ENCODE assay signal across 8 mouse cellular contexts in the genomic region with DNA sequence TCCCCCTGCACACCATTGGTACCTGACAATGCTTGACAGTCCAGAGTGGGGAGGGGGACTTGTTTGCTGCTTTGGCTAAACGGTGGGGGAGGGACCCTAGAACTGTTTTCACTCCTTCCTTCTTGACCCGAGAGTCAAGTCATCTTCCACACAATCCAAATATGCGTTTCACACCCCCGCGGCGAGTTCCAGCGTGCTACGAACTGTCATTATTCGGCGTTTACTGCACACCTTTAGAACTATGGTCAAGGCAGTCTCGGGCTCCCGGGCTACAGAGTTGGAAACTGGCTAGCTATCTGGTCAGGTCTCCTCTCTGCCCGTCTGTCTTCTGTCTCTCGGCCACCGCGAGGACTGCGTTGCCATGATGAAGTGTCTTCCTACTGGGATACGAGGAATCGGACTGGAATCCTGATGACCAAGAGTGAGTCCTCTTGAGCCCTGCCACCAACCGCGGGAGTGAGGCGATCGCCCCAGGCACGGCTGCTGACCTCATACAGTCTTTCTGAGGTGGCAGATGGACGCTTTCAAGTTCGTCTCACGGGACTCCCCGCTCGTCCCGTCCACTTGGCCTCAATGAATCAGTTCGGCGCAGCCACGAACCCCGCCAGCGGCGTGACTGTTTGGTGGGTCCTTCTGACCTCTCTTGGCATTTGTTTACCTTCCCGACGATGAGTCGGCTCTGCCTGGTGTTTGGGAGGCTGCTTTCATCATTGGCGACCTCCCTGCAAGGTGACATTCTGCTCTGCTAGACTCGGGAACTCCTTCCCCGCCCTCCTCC. TPM values are rescaled to one million over a fixed set of nuclear protein-coding genes. Genes with fewer than 3 reads are reported as not detected.
DNase-seq lines count a peak whose midpoint lies in the region; ATAC-seq and TF ChIP-seq lines count a peak whose summit lies in the region.

No protein-coding gene starts in this region.

- peak overlapping the region; percentile 97 for H3K9ac ChIP-seq in hindbrain, embryonic 16.5 days (ENCODE audit: low read depth, low read length)
- peak overlapping the region; percentile 92 for H3K9ac ChIP-seq in midbrain, embryonic 12.5 days (replicated peaks)

- peak; percentile 43 for DNase-seq in kidney, adult 2 months
- DNase-seq in kidney, adult 9 months: no peak
- DNase-seq in T-cell, adult 2 months (ENCODE audit: low spot score): peak; percentile 10
- no peak for DNase-seq in limb, embryonic 10.5 days (ENCODE audit: low spot score)
- peak; percentile 57 for DNase-seq in testis, postnatal 14 days (ENCODE audit: low spot score)

- peaks cover 3% of the 10 kb centered on the region; the same call in 1 of the 2 replicates for H3K4me1 ChIP-seq in kidney, adult 2 months (ENCODE audit: control insufficient read depth, insufficient read depth, low read length)
- H3K4me1 ChIP-seq in erythroblast, embryonic 14.5 days (ENCODE audit: control insufficient read depth): peaks cover 67% of the 10 kb centered on the region
- peaks cover 13% of the 10 kb centered on the region for H3K4me1 ChIP-seq in hindbrain, embryonic 16.5 days (ENCODE audit: control insufficient read depth, insufficient read depth, low read depth, low read length)
- H3K4me1 ChIP-seq in limb, embryonic 10.5 days: peaks cover 22% of the 10 kb centered on the region
- H3K4me1 ChIP-seq in midbrain, embryonic 12.5 days: peaks cover 21% of the 10 kb centered on the region

- TF ChIP-seq CTCF in kidney, adult 2 months (conservative IDR thresholded peaks at IDR 0.05; ENCODE audit: insufficient read depth, insufficient read length, low read depth, low read length): no peak

- peak overlapping the region; percentile 99 for H3K4me2 ChIP-seq in hindbrain, embryonic 16.5 days (ENCODE audit: low read length)
- H3K4me2 ChIP-seq in midbrain, embryonic 12.5 days (replicated peaks): peak overlapping the region; percentile 91

- H3K27me3 ChIP-seq in kidney, adult 2 months (replicated peaks; ENCODE audit: control insufficient read depth, insufficient read depth, low read length): no peaks in the 10 kb centered on the region
- no peaks in the 10 kb centered on the region for H3K27me3 ChIP-seq in erythroblast, embryonic 14.5 days (ENCODE audit: control insufficient read depth)
- no peaks in the 10 kb centered on the region for H3K27me3 ChIP-seq in hindbrain, embryonic 16.5 days (replicated peaks; ENCODE audit: control insufficient read depth, insufficient read depth, low read length)
- peaks cover 21% of the 10 kb centered on the region for H3K27me3 ChIP-seq in limb, embryonic 10.5 days (ENCODE audit: low read depth, poor library complexity, severe bottlenecking)
- H3K27me3 ChIP-seq in midbrain, embryonic 12.5 days: no peaks in the 10 kb centered on the region

- H3K27ac ChIP-seq in kidney, adult 2 months (ENCODE audit: insufficient read depth, low read depth, low read length): peak overlapping the region; percentile 49
- peak overlapping the region; percentile 80 for H3K27ac ChIP-seq in hindbrain, embryonic 16.5 days (ENCODE audit: low read depth, low read length)
- H3K27ac ChIP-seq in limb, embryonic 10.5 days: peak overlapping the region; percentile 91
- H3K27ac ChIP-seq in midbrain, embryonic 12.5 days (replicated peaks): peak overlapping the region; percentile 84

- no peak; the same call in none of the 2 replicates for ATAC-seq in hindbrain, embryonic 16.5 days
- peak; percentile 21 for ATAC-seq in midbrain, embryonic 12.5 days (ENCODE audit: low FRiP score, low read depth)

- no peaks in the 10 kb centered on the region for H3K9me3 ChIP-seq in erythroblast, embryonic 14.5 days (ENCODE audit: control insufficient read depth, low read length)
- H3K9me3 ChIP-seq in hindbrain, embryonic 16.5 days (ENCODE audit: control insufficient read depth, low read length): no peaks in the 10 kb centered on the region
- H3K9me3 ChIP-seq in limb, embryonic 10.5 days (replicated peaks): no peaks in the 10 kb centered on the region
- no peaks in the 10 kb centered on the region for H3K9me3 ChIP-seq in midbrain, embryonic 12.5 days

- no peak for TF ChIP-seq POLR2A in kidney, adult 2 months (IDR thresholded peaks at IDR 0.05; ENCODE audit: low read depth, low read length)

- peak overlapping the region; percentile 65 for H3K4me3 ChIP-seq in kidney, adult 2 months (ENCODE audit: insufficient read depth, low read depth, low read length)
- H3K4me3 ChIP-seq in erythroblast, embryonic 14.5 days (replicated peaks): peak overlapping the region; percentile 99
- H3K4me3 ChIP-seq in hindbrain, embryonic 16.5 days (ENCODE audit: low read length): peak overlapping the region; percentile 92
- peak overlapping the region; percentile 74 for H3K4me3 ChIP-seq in limb, embryonic 10.5 days
- peak overlapping the region; percentile 87 for H3K4me3 ChIP-seq in midbrain, embryonic 12.5 days

- WGBS in kidney, adult 2 months: under 1% methylated on average over 42 of the region's 42 CpGs
- under 1% methylated on average over 42 of the region's 42 CpGs for WGBS in hindbrain, embryonic 16.5 days
- WGBS in limb, embryonic 10.5 days: under 1% methylated on average over 42 of the region's 42 CpGs
- under 1% methylated on average over 42 of the region's 42 CpGs for WGBS in midbrain, embryonic 12.5 days

- no peaks in the 10 kb centered on the region for H3K36me3 ChIP-seq in kidney, adult 2 months (ENCODE audit: control insufficient read depth, insufficient read depth, low read length)
- peaks cover 64% of the 10 kb centered on the region for H3K36me3 ChIP-seq in erythroblast, embryonic 14.5 days (ENCODE audit: control insufficient read depth)
- H3K36me3 ChIP-seq in hindbrain, embryonic 16.5 days (ENCODE audit: control insufficient read depth, insufficient read depth, low read length): no peaks in the 10 kb centered on the region
- H3K36me3 ChIP-seq in limb, embryonic 10.5 days: peaks cover 11% of the 10 kb centered on the region
- H3K36me3 ChIP-seq in midbrain, embryonic 12.5 days: 0 out of 2 replicates have a peak, but pooled peaks cover 3% of the 10 kb centered on the region

RNA-seq across cellular contexts. Expression of gene Yod1, which starts 0.4 kb away (rescaled TPM):
- polyA plus RNA-seq in kidney, adult 2 months (2012; rRNA removed): 1.2 and 1.3 TPM in 2 replicates
- 0.54 and 0.58 TPM in 2 replicates for polyA plus RNA-seq in erythroblast, embryonic 14.5 days (2012)
- polyA plus RNA-seq in hindbrain, embryonic 16.5 days (2015; fragmentation: Nextera tagmentation; extraction: Ambion mirVana): 12.4 and 15.2 TPM in 2 replicates
- 6.0 and 8.2 TPM in 2 replicates for polyA plus RNA-seq in limb, embryonic 10.5 days (2016; fragmentation: Nextera tagmentation; extraction: Ambion mirVana)
- polyA plus RNA-seq in midbrain, embryonic 12.5 days (2016; fragmentation: Nextera tagmentation; extraction: Ambion mirVana): 22.2 and 22.4 TPM in 2 replicates

RNA-seq across cellular contexts. Expression of gene Gm29427, which starts 1.1 kb away (rescaled TPM):
- polyA plus RNA-seq in kidney, adult 2 months (2012; rRNA removed): not detected in 2 replicates
- polyA plus RNA-seq in erythroblast, embryonic 14.5 days (2012): not detected in 2 replicates
- polyA plus RNA-seq in hindbrain, embryonic 16.5 days (2015; fragmentation: Nextera tagmentation; extraction: Ambion mirVana): 0.20 TPM in 1 of 2 replicates, not detected in the other
- polyA plus RNA-seq in limb, embryonic 10.5 days (2016; fragmentation: Nextera tagmentation; extraction: Ambion mirVana): not detected in 2 replicates
- not detected in 2 replicates for polyA plus RNA-seq in midbrain, embryonic 12.5 days (2016; fragmentation: Nextera tagmentation; extraction: Ambion mirVana)

RNA-seq across cellular contexts. Expression of gene Pfkfb2, which starts 12.4 kb away (rescaled TPM):
- polyA plus RNA-seq in kidney, adult 2 months (2012; rRNA removed): 7.8 and 9.2 TPM in 2 replicates
- 0.28 and 0.32 TPM in 2 replicates for polyA plus RNA-seq in erythroblast, embryonic 14.5 days (2012)
- 17.6 and 21.0 TPM in 2 replicates for polyA plus RNA-seq in hindbrain, embryonic 16.5 days (2015; fragmentation: Nextera tagmentation; extraction: Ambion mirVana)
- 3.4 and 5.1 TPM in 2 replicates for polyA plus RNA-seq in limb, embryonic 10.5 days (2016; fragmentation: Nextera tagmentation; extraction: Ambion mirVana)
- 15.6 and 16.1 TPM in 2 replicates for polyA plus RNA-seq in midbrain, embryonic 12.5 days (2016; fragmentation: Nextera tagmentation; extraction: Ambion mirVana)

RNA-seq across cellular contexts. Expression of gene AA986860, which starts 15.1 kb away (rescaled TPM):
- polyA plus RNA-seq in kidney, adult 2 months (2012; rRNA removed): 8.8 and 9.8 TPM in 2 replicates
- polyA plus RNA-seq in erythroblast, embryonic 14.5 days (2012): 5.3 and 6.5 TPM in 2 replicates
- 0.41 and 1.0 TPM in 2 replicates for polyA plus RNA-seq in hindbrain, embryonic 16.5 days (2015; fragmentation: Nextera tagmentation; extraction: Ambion mirVana)
- polyA plus RNA-seq in limb, embryonic 10.5 days (2016; fragmentation: Nextera tagmentation; extraction: Ambion mirVana): 0.23 and 0.38 TPM in 2 replicates
- polyA plus RNA-seq in midbrain, embryonic 12.5 days (2016; fragmentation: Nextera tagmentation; extraction: Ambion mirVana): 0.54 and 0.56 TPM in 2 replicates

RNA-seq across cellular contexts. Expression of gene C4bp, which starts 55.3 kb away (rescaled TPM):
- polyA plus RNA-seq in kidney, adult 2 months (2012; rRNA removed): 0.08 and 0.19 TPM in 2 replicates
- polyA plus RNA-seq in erythroblast, embryonic 14.5 days (2012): not detected in 2 replicates
- 0.05 TPM in 1 of 2 replicates, not detected in the other for polyA plus RNA-seq in hindbrain, embryonic 16.5 days (2015; fragmentation: Nextera tagmentation; extraction: Ambion mirVana)
- not detected in 2 replicates for polyA plus RNA-seq in limb, embryonic 10.5 days (2016; fragmentation: Nextera tagmentation; extraction: Ambion mirVana)
- not detected in 2 replicates for polyA plus RNA-seq in midbrain, embryonic 12.5 days (2016; fragmentation: Nextera tagmentation; extraction: Ambion mirVana)

Comparison
In these comparisons a context has a peak if more than half of its experiments do, and no peak if none do; other contexts are left out.
1. DNase-seq: peak in kidney, adult 2 months (single experiment), T-cell, adult 2 months (single experiment) and testis, postnatal 14 days (single experiment); none in kidney, adult 9 months (single experiment) and limb, embryonic 10.5 days (single experiment).
2. Peak in every context shown above with its lines, with median percentiles within 50 percentile points of each other: H3K27ac ChIP-seq and H3K4me3 ChIP-seq.